ENCODE assay signal across 8 mouse cellular contexts in genomic region chr15:86213753-86214548, GRCm38 (mm10). TPM values are rescaled to one million over a fixed set of nuclear protein-coding genes. Genes with fewer than 3 reads are reported as not detected.
DNase-seq lines count a peak whose midpoint lies in the region; ATAC-seq and TF ChIP-seq lines count a peak whose summit lies in the region.

Tbc1d22a (plus strand) TSS chr15:86214459.

- peak within 1 kb of the TSS; percentile 85 for H3K9ac ChIP-seq in hindbrain, postnatal 0 days (replicated peaks; ENCODE audit: low read length)

- WGBS in hindbrain, postnatal 0 days: under 1% methylated on average over 64 of the region's 64 CpGs

- peak within 1 kb of the TSS; percentile 96 for H3K27ac ChIP-seq in gastrocnemius, adult 2 months
- H3K27ac ChIP-seq in hindbrain, postnatal 0 days: peak within 1 kb of the TSS; percentile 94
- H3K27ac ChIP-seq in left cerebral cortex, adult 2 months: peak within 1 kb of the TSS; percentile 88

- peak within 1 kb of the TSS; percentile 99 for H3K4me2 ChIP-seq in hindbrain, postnatal 0 days (ENCODE audit: low read depth, low read length)

- no peaks in the 10 kb centered on the region for H3K9me3 ChIP-seq in hindbrain, postnatal 0 days (ENCODE audit: low read length)

- H3K4me3 ChIP-seq in gastrocnemius, adult 2 months: peak within 1 kb of the TSS; percentile 91
- peak within 1 kb of the TSS; percentile 92 for H3K4me3 ChIP-seq in hindbrain, postnatal 0 days (ENCODE audit: low read length)
- peak within 1 kb of the TSS; percentile 84 for H3K4me3 ChIP-seq in left cerebral cortex, adult 2 months

- no peak for TF ChIP-seq CTCF in gastrocnemius, adult 2 months (IDR thresholded peaks at IDR 0.05)
- TF ChIP-seq CTCF in hindbrain, postnatal 0 days (IDR thresholded peaks at IDR 0.05; ENCODE audit: low read depth): no peak
- no peak for TF ChIP-seq CTCF in left cerebral cortex, adult 2 months (IDR thresholded peaks at IDR 0.05)

- intact Hi-C loops in gastrocnemius, adult 2 months (cut with DNase I): loop anchor here (1.0 kb wide), 1 partner anchor 26 kb away; no protein-coding TSS in a partner anchor
- intact Hi-C loops in left cerebral cortex, adult 2 months (cut with DNase I): loop anchor here (1.0 to 10.0 kb wide), 2 partner anchors 29 to 159 kb away; partner anchors contain the start of gene Gramd4

- ATAC-seq in hindbrain, postnatal 0 days: peak; percentile 95
- ATAC-seq in megakaryocyte, adult 5-6 weeks (ENCODE audit: poor library complexity, severe bottlenecking): peak; percentile 95

- no peaks in the 10 kb centered on the region for H3K36me3 ChIP-seq in hindbrain, postnatal 0 days (ENCODE audit: insufficient read depth, low read length)

- peaks cover 15% of the 10 kb centered on the region for H3K4me1 ChIP-seq in hindbrain, postnatal 0 days (ENCODE audit: insufficient read depth, low read length)

- peak; percentile 84 for DNase-seq in WW6 (ENCODE audit: low read depth, low spot score)
- peak; percentile 79 to 91 for DNase-seq in cerebellum, postnatal 4 days (ENCODE audit: low spot score in 2 of 2)
- DNase-seq in gastrocnemius, adult 2 months: peak; percentile 95
- peak; percentile 97 for DNase-seq in hindbrain, postnatal 0 days (ENCODE audit: low spot score)
- DNase-seq in left cerebral cortex, adult 2 months (ENCODE audit: extremely low spot score in 1 of 2, low spot score in 2 of 2): peak; percentile 92 to 94
- peak; percentile 94 to 95 for DNase-seq in right cerebral cortex, adult 2 months (ENCODE audit: low spot score in 2 of 2)
- peak; percentile 93 for DNase-seq in urinary bladder, postnatal 14 days (ENCODE audit: low spot score)

- no peaks in the 10 kb centered on the region for H3K27me3 ChIP-seq in hindbrain, postnatal 0 days (ENCODE audit: insufficient read depth, low read length)

RNA-seq across cellular contexts. Expression of gene Tbc1d22a, which starts in this region (rescaled TPM):
- 10 to 100 TPM; 12.4 to 16.3 TPM for total RNA-seq in gastrocnemius, adult 2 months (2021)
- total RNA-seq in hindbrain, postnatal 0 days (2014; rRNA removed): 17.4 and 26.2 TPM in 2 replicates
- 12.8 and 13.6 TPM in 2 replicates for polyA plus RNA-seq in hindbrain, postnatal 0 days (2015; fragmentation: Nextera tagmentation; extraction: Ambion mirVana)
- 10 to 100 TPM; 32.8 to 34.3 TPM for total RNA-seq in left cerebral cortex, adult 2 months (2021)
- 12.9 and 13.3 TPM in 2 replicates for total RNA-seq in megakaryocyte, adult 5-6 weeks (2015)
- 19.0 and 24.1 TPM in 2 replicates for total RNA-seq in megakaryocyte, adult 5-6 weeks (2017)

Comparison
In these comparisons a context has a peak if more than half of its experiments do, and no peak if none do; other contexts are left out.
1. Peak in every context shown above with its lines: DNase-seq, ATAC-seq, H3K4me3 ChIP-seq and H3K27ac ChIP-seq.